Mouse (Mus musculus): Measurements from ENCODE around the gene Supt3.

The Supt3 gene

GRCm38 (mm10) chr17:45051971-45052370, 275.0 kb downstream of the Supt3 start:
- no peak for DNase-seq (ENCODE audit: extremely low spot score, low read depth, low spot score)

DNA sequence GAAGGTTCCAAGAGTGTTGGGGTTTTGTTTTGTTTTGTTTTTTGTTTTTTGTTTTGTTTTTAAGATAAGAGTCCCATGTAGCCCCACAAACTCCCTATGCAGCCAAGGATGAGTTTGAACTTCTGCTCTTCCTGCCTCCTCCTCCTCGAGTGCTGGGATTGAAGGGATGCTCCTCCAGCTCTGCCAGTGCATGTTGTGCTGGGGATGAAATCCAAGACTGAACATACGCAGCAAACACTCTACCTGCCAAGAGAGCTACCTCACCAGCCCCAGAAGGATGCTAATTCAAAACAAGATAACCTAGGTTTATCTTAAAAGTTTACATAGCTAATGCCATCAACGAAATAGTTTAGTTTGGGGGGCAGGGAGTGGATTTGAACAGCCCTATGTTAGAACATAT, 276.4 kb downstream of the Supt3 start:
- DNase-seq (ENCODE audit: extremely low spot score, low read depth, low spot score) = no peak

- DNase-seq (ENCODE audit: extremely low spot score, low read depth, low spot score) = no peak
Observed at GRCm38 (mm10) chr17:45054526-45054925, 277.6 kb downstream of the Supt3 start.

DNA sequence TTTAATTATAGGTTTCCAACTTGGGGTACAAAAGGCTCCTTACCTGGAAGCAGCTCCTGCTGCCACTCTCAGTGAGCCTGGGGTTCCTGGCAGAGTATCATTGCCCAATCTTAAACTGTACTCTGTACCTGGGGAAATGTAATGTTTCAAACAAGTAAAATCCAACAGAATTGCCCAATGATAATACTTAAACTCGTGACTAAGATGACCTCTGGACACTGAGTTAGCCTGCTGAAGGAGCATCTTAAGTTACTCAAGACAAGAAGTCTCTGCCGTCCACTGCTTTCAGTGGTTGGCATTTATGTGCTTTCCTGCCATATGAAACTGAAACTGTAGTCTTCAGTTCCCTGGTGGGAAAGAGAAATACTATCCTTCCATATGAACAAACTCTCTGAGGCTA, 279.9 kb downstream of the Supt3 start:
- DNase-seq (ENCODE audit: extremely low spot score, low read depth, low spot score) = no peak

DNA sequence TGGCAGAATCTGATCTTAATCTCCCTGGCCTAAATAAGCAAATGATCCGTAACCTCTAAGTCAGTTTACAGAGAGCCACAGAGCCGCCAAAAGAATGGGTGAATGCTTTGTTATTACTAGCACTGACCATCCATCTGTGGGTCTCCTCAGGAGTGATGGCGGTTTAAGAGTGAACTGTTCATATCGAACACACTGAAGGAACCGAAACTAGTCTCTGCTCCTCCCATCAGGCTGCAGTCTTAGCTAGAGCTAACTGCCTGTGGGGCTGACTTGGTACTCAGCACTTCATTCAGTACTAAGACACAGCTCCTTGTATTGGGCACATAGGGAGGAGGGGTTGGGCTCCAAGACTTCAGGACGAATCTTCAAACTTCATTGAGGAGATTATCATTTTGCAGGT, 280.8 kb downstream of the Supt3 start:
- DNase-seq (ENCODE audit: extremely low spot score, low read depth, low spot score) = no peak

DNA sequence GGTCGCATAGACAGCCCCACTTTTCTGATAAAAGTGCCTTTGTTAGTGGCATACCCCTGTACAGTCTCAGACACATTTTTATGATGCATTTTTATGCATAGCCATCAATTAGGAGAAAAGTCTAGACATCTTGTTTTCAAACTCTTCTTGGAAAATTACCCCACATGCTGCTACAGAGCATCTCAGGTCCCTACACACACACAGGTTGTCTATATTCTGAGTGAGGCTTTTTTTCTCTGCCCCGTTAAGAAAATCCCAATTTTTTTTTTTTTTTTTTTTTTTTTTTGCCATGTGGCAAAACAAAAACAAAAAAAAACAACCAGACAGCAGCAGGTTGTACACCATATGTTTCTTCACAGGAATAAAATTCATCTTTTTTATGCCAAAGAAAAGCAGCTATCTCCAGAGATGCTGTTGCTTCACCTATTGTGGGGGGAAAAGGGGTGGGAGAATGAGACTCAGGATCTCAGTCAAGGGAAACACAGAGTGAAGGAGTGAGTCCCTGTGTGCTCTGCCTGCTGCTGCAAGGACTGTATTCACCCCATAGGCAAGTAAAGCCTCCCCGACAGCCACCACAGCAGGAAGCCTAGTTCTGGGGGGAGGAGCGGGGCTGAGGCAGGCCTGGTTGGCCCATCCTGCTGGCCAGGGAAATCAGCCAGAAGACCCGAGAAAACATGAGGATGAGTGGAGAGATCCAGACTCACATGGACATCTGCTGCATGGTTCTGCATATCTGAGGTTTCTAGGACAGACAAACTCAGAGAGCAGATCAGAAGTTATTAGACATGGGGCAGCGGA, 281.8 kb downstream of the Supt3 start:
- DNase-seq (ENCODE audit: extremely low spot score, low read depth, low spot score) = no peak

GRCm38 (mm10) chr17:45063776-45064175, 286.8 kb downstream of the Supt3 start:
- no peak for DNase-seq (ENCODE audit: extremely low spot score, low read depth, low spot score)

DNA sequence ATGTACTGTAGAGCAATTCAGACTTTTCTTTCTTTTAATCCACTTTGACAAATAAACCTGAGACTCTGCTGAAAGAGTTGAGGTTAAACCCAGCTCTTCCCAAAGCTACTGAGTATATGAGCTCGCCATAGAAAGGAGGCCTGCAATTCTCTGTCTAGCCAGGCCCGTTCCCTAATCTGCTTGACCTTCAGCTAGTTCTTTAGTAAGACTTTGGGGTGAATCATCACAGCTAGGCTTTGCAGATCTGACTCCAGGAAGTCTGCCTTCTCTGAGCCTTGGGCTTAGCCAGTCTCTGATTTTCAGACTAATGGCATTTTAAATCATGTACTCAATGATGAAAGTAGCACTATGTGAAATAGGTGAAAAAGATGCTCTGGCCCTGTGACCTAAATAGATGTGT, 288.5 kb downstream of the Supt3 start:
- no peak for DNase-seq (ENCODE audit: extremely low spot score, low read depth, low spot score)

DNA sequence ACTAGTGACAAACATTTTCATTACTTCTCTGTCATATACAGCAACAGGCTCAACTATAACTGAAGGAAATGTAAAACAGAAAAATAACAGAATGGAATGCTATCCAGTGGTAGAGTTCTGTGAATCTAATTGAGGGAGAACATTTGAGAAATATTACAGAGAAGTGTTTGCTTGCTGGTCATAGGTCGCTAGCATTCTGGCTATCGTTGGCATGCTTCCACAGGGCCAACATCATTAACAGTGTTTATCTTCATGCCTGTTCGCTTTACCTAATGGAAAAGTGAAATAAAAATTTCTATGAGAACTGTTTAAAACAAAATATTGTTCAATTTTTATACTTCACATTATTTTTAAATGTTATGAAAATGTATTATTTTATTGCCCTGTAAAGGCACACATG, 290.5 kb downstream of the Supt3 start:
- no peak for DNase-seq (ENCODE audit: extremely low spot score, low read depth, low spot score)

GRCm38 (mm10) chr17:45068321-45068720, 291.4 kb downstream of the Supt3 start:
- DNase-seq (ENCODE audit: extremely low spot score, low read depth, low spot score) = no peak

GRCm38 (mm10) chr17:45072495-45073347, 295.8 kb downstream of the Supt3 start:
- DNase-seq (ENCODE audit: extremely low spot score, low read depth, low spot score) = no peak

DNA sequence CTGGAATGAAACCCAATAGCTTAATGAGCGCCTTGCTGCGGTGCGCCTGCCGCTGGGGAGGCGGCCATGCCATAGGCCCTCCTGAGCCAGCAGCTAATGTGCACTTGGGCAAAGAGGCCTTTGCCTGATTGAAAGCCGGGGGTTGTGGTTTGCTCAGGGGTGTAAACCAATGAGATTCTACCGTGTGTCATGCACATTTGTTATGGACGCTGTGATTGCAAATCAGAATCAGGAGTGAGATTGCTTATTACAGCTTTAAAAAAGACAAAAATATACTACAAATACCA, 296.3 kb downstream of the Supt3 start:
- DNase-seq (ENCODE audit: extremely low spot score, low read depth, low spot score) = no peak

GRCm38 (mm10) chr17:45073779-45074178, 296.8 kb downstream of the Supt3 start:
- no peak for DNase-seq (ENCODE audit: extremely low spot score, low read depth, low spot score)

- no peak for DNase-seq (ENCODE audit: extremely low spot score, low read depth, low spot score)
Observed at GRCm38 (mm10) chr17:45076951-45077350, 300.0 kb downstream of the Supt3 start.

DNA sequence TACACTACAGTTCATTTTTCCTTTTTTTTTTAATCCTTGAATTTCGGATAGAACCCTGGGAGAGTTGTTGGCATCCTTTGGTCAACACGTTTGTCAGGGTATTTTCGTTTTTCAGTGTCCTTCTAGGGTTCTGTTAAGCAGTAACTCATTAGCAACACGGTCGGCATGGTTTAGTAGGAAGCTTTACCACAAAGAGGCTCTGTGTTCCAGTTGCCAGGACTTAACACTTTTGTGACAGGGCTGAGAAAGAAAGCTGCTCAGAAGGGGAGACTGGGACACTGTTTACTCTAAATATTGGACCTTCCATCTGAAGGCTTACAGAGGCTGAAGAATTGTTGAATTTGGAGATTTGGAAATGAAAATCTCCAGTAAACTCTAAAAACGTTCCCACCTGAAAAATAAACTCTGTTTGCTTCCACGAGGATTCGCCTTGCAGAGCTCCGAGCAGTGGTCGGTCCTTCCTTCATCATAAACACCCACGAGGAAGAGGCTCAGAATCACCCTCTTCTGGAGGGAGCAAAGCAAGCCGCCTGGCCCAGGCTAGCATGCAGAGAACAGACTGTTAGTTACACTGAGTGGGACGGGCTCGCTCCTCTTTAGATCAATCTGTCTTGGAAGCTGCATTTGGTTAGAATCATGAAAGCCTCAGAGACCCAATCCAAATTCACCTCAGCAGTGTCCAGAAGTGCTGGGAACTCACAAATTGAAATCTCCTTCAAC, 301.1 kb downstream of the Supt3 start:
- no peak for DNase-seq (ENCODE audit: extremely low spot score, low read depth, low spot score)

- peak; percentile 42 for DNase-seq (ENCODE audit: extremely low spot score, low read depth, low spot score)
Observed at GRCm38 (mm10) chr17:45081521-45081920, 304.6 kb downstream of the Supt3 start.

- DNase-seq (ENCODE audit: extremely low spot score, low read depth, low spot score) = no peak
Observed at GRCm38 (mm10) chr17:45081955-45082475, 305.1 kb downstream of the Supt3 start.

DNA sequence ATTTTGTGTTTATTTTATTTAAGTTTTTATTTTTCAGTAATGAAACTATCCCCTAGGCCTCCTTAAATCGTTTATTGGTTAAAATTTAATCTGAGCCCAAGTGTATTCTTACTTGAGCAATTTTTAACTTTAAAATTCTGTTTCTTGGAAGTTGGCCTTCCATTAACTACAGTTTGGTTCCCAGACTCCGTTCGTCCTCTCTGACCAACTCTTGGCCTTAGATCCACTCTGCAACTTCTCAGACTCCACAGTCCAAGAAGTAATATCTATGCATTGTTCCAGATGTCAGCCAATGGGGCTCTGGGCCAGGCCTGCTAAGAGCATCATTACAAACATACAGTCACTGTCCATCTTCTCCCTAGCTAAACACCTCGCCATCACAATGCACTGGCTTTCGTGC, 309.4 kb downstream of the Supt3 start:
- no peak for DNase-seq (ENCODE audit: extremely low spot score, low read depth, low spot score)

- DNase-seq (ENCODE audit: extremely low spot score, low read depth, low spot score) = no peak
Observed at GRCm38 (mm10) chr17:45087022-45087421, 310.1 kb downstream of the Supt3 start.

DNA sequence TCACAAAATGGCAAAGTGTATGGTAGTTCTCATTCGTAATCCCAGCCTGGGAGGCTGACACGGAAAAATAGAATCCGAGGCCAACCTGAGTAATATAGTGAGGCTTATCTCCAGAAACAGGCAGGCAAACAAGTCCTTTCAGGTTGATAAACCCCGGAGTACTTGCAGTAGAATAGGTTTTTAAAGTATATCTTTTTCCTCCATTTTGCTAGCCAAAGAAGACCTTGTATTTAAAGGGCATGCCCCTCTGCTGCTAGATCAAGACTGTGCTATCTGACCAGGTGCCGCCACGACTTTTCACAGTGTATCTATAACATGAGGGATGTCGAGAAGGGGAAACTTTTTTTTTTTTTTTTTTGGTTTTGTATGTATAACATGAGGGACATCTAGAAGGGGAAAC, 324.1 kb downstream of the Supt3 start:
- no peak for DNase-seq (ENCODE audit: extremely low spot score, low read depth, low spot score)

DNA sequence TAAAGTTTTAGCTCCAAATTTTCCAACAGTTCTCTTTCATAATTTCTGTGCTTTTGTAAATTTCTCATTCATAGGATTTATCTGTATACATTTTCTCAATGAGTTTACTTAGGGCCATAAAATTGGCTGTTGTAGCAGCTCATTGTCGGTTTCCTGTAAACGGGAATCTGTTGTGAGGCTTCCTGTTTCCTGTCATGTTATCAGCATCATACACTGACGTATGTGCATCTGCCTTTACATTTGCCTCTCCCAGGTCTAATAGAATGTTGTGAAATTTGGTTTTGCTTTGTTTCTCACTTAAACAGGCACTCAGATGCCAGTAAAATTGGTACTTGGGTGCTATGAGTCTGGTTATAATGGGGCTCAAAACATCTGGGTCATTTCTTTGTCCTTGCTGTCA, 338.4 kb downstream of the Supt3 start:
- no peak for DNase-seq (ENCODE audit: extremely low spot score, low read depth, low spot score)

Measured in hindlimb bud, embryonic 11.5 days (tissue).